Mouse (Mus musculus) right cerebral cortex, adult 18-20 months (tissue): ENCODE data around the gene Olfr1230.

Experiments
- DNase-seq: peaks from one replicate; pipeline ENCODE4 v3.0.0; 2022; ENCODE audit warnings: mixed read lengths

The Olfr1230 gene

DNA sequence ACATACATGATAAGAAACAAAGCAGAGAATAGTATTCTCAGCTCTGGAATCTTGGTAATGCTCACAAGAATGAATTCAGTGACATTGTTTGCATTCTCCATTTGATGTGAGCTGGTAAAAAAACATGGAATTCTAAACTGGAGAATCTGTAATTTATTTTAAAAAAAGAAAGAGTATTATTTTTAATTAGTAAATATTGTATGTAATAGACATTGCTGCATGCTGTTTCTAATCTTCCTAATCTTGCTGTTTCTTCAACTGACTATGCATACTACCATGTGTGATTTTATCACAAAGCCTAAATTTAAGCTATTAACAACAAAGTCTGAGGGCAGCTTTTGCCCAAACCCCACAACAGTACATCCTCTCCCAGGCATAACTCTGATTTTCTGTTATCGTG lies at the start of gene Olfr1230:
Gene Olfr1230 (minus strand): TSS at position 101 of the 400 bp plus-strand sequence.
- no peak for DNase-seq

DNA sequence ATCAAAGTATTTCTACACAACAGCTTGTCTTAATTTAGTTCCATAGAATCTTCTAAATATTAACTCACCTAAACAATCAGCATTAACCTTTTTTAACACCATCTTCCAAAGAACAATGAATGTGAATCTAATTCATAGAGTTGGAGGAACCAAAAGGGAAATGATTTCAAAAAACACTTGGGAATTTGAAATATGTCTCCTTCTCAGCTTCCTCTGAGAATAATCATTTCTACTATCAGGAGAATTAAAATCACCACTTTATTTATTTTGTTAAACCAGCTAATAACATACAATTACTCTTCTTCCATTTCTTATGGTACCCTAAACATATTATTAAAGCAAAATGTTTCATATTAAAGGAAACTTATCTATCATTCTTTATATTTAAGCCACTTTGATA lies 45.2 kb upstream of the Olfr1230 start, which contains the start of gene Olfr1233:
Gene Olfr1233 (minus strand): TSS at position 101 of the 400 bp plus-strand sequence.
- DNase-seq = no peak

DNA sequence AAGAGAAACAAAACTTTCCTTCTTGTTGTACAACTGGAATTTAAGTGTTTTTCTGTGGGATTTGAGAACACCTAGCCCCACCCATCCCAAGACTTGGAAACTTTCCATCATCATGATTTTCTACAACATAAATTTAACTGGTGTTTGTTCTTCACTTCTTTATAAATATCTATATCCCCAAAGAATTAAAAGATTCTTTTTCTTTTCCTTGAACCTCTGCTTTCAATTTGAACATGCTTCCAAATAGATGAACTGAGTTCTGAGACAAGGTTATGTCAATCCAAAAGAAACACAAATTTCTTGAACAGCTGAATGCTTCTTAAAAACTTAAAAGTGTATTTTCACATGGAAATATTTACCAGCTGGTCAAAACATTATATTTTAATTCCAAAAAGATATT lies 32.5 kb upstream of the Olfr1230 start, which contains the start of gene Olfr1232:
Gene Olfr1232 (minus strand): TSS at position 101 of the 400 bp plus-strand sequence.
- no peak for DNase-seq

DNA sequence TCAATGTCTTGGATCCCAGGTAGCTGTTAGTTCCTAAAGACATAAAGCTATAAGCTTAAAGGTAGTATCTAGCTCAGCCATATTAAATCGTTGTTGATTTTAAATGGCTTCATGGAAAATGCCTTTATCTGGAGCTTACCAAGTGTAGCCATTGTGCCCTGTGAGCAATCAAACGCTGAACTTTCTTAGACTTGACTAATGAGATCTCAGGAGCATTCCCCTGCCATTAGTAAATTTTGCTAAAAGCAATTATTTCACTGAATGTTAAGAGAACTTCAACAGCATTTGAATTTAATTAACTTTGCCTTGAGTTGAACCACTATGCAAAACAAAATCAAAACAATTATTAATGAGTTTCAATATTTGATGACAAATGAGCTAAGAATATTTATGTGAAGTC lies 9.9 kb upstream of the Olfr1230 start, which contains the start of gene Olfr1231:
Gene Olfr1231 (minus strand): TSS at position 101 of the 400 bp plus-strand sequence.
- DNase-seq = no peak

DNA sequence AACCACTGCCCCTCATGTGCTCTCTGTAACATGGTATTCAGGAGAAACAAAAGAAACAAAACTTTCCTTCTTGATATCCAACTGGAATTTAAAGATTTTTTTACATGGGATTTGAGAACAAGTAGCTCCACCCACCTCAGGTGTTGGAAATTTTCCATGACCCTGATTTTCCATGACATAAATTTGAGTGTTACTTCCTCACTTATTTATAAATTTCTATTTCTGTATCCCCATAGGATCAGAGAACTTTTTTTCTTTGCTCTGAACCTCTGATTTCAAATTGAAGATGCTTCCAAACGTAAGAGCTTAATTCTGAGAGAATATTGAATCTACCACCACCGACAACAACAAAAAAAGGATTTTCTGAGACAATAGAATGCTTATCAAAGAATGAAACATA lies 9.2 kb downstream of the Olfr1230 start, which contains the start of gene Olfr1229:
Gene Olfr1229 (minus strand): TSS at position 101 of the 400 bp plus-strand sequence.
- DNase-seq = no peak

DNA sequence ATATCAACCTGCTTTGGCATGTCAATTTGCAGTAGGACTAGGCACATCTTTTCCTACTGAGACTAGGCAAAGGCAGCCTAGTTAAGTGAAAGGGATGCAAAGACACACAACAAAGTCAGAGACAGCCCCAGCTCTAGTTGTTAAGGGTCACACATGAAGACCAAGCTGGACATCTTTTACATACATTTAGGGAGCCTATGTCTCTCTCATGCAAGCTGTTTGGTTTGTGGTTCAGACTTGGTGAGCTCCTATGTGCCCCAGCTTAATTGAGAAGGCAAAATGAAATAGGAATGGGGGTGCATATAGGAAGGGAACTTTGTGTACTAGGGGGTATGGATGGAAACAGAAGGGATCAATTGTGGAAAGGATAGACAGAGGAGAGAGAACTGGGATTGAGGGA lies 43.1 kb downstream of the Olfr1230 start, which contains the start of gene Olfr1228:
Gene Olfr1228 (minus strand): TSS at position 101 of the 400 bp plus-strand sequence.
- no peak for DNase-seq
